Mouse (Mus musculus) liver, postnatal 0 days (tissue): ENCODE results near the gene Spp1. TPM values are rescaled to one million over a fixed set of nuclear protein-coding genes. Genes with fewer than 3 reads are reported as not detected.
A peak's percentile ranks its signal among the peaks of the same experiment; 100 is the strongest.

ENCODE experiments used
- ATAC-seq: fragments of 200-750 bp; cut with Nextera tagmentation; 2 replicates; pipeline ENCODE4 v1.8.0; 2017; ENCODE audit warnings: mild to moderate bottlenecking, moderate library complexity
- DNase-seq: peaks from one replicate; pipeline ENCODE4 v3.0.0-alpha.2; 2016
- H3K27ac ChIP-seq: fragments of 300-500 bp; sonication (generic); 2 replicates; pipeline ENCODE4 v1.5.1; 2014; ENCODE audit warnings: antibody characterized with exemption, moderate library complexity, mild to moderate bottlenecking, low read depth
- H3K27me3 ChIP-seq: fragments of 300-500 bp; sonication (generic); 2 replicates; pipeline ENCODE4 v1.6.1; 2014; ENCODE audit warnings: low read length, control low read depth, mixed read lengths; ENCODE audit not compliant: insufficient read depth
- H3K36me3 ChIP-seq: fragments of 300-500 bp; sonication (generic); replicated peaks from 2 replicates; pipeline ENCODE4 v1.6.1; 2014; ENCODE audit warnings: mild to moderate bottlenecking, control low read depth, low read length, moderate library complexity, mixed read lengths; ENCODE audit not compliant: insufficient read depth
- H3K4me1 ChIP-seq: fragments of 300-500 bp; sonication (generic); 2 replicates; pipeline ENCODE4 v1.6.1; 2014; ENCODE audit warnings: antibody characterized with exemption, mild to moderate bottlenecking, control low read depth; ENCODE audit not compliant: insufficient read depth
- H3K4me2 ChIP-seq: fragments of 300-500 bp; sonication (generic); 2 replicates; pipeline ENCODE4 v1.6.1; 2014; ENCODE audit warnings: low read depth, mild to moderate bottlenecking, low read length, moderate library complexity, mixed read lengths
- H3K4me3 ChIP-seq: fragments of 300-500 bp; sonication (generic); 2 replicates; pipeline ENCODE4 v1.5.1; 2014; ENCODE audit warnings: low read depth, low read length
- H3K9ac ChIP-seq: fragments of 300-500 bp; sonication (generic); replicated peaks from 2 replicates; pipeline ENCODE4 v1.6.1; 2014; ENCODE audit warnings: mild to moderate bottlenecking, moderate library complexity
- H3K9me3 ChIP-seq: fragments of 300-500 bp; sonication (generic); 2 replicates; pipeline ENCODE4 v1.6.1; 2016; ENCODE audit warnings: mild to moderate bottlenecking, control low read depth, low read length, mixed read lengths
- CTCF ChIP-seq: sonication (generic); IDR thresholded peaks from 2 replicates; pipeline ENCODE4 v1.5.1; 2016; ENCODE audit warnings: antibody characterized with exemption, low read depth
- EP300 ChIP-seq: IDR thresholded peaks from 2 replicates; pipeline ENCODE4 v1.6.1; 2016; ENCODE audit warnings: antibody characterized with exemption, low read depth, mild to moderate bottlenecking
- WGBS: fragments of 180-500 bp; shearing (Covaris S2); extraction: QIAGEN DNeasy Blood & Tissue Kit; methylation state at CpG from one replicate; pipeline ENCODE4 v1.1.7; 2014; ENCODE audit not compliant: insufficient replicate concordance; 5-methylcytosine and 5-hydroxymethylcytosine counted together
- polyA plus RNA-seq: library from polyadenylated mRNA; unstranded; fragments of >200 nt; fragmentation: Nextera tagmentation; extraction: Ambion mirVana; gene quantifications from 2 replicates; pipeline ENCODE4 v1.2.1, GENCODE M21; 2015

Spp1 gene
- polyA plus RNA-seq, 1 experiment from 2014 or later: 103 TPM

- DNase-seq: no peak
- no peaks in the 10 kb centered on the region for H3K4me1 ChIP-seq
- TF ChIP-seq EP300: no peak
- TF ChIP-seq CTCF: no peak
- peaks cover 4% of the 10 kb centered on the region; the same call in 1 of the 2 replicates for H3K36me3 ChIP-seq
- H3K4me2 ChIP-seq: no peak overlapping the region
- no peaks in the 10 kb centered on the region for H3K9me3 ChIP-seq
- no peak for ATAC-seq
- no peaks in the 10 kb centered on the region for H3K27me3 ChIP-seq
- WGBS: 87% methylated on average over 16 of the region's 16 CpGs
- no peak overlapping the region for H3K9ac ChIP-seq
- no peak overlapping the region for H3K4me3 ChIP-seq
- H3K27ac ChIP-seq: no peak overlapping the region
Measured at GRCm38 (mm10) chr5:104466816-104467215, 31.9 kb downstream of the Spp1 start.

- ATAC-seq (no peak), DNase-seq (no peak)
- Histone ChIP-seq H3K4me1 (no peaks in the 10 kb centered on the region), H3K4me2 (no peak overlapping the region), H3K9me3 (no peaks in the 10 kb centered on the region), H3K27me3 (no peaks in the 10 kb centered on the region), H3K36me3 (peaks cover 4% of the 10 kb centered on the region; the same call in 1 of the 2 replicates), H3K9ac (no peak overlapping the region), H3K27ac (no peak overlapping the region), H3K4me3 (no peak overlapping the region)
- WGBS: 77% methylated on average over 5 of the region's 5 CpGs
- TF ChIP-seq CTCF (no peak), EP300 (no peak)
Measured at GRCm38 (mm10) chr5:104468586-104468985, 33.7 kb downstream of the Spp1 start.

GRCm38 (mm10) chr5:104470981-104471391 is 36.1 kb downstream of the Spp1 start:
- Histone ChIP-seq H3K4me3 (no peak overlapping the region), H3K36me3 (peaks cover 4% of the 10 kb centered on the region; the same call in 1 of the 2 replicates), H3K27ac (no peak overlapping the region), H3K9me3 (no peaks in the 10 kb centered on the region), H3K27me3 (no peaks in the 10 kb centered on the region), H3K4me2 (no peak overlapping the region), H3K9ac (no peak overlapping the region), H3K4me1 (no peaks in the 10 kb centered on the region)
- DNase-seq (no peak), ATAC-seq (no peak)
- TF ChIP-seq CTCF: no peak
- no peak for TF ChIP-seq EP300
- WGBS: 78% methylated on average over 5 of the region's 5 CpGs

GRCm38 (mm10) chr5:104472371-104472770 is 37.5 kb downstream of the Spp1 start:
- TF ChIP-seq CTCF (peak; percentile 26; the same call in 1 of the 2 replicates), EP300 (no peak)
- ATAC-seq: no peak
- 90% methylated on average over 8 of the region's 8 CpGs for WGBS
- no peak for DNase-seq
- Histone ChIP-seq H3K4me2 (no peak overlapping the region), H3K27ac (no peak overlapping the region), H3K4me3 (no peak overlapping the region), H3K36me3 (peaks cover 4% of the 10 kb centered on the region; the same call in 1 of the 2 replicates), H3K9me3 (no peaks in the 10 kb centered on the region), H3K27me3 (no peaks in the 10 kb centered on the region), H3K4me1 (no peaks in the 10 kb centered on the region), H3K9ac (no peak overlapping the region)

- Histone ChIP-seq H3K9me3 (no peaks in the 10 kb centered on the region), H3K27ac (no peak overlapping the region), H3K4me3 (no peak overlapping the region), H3K9ac (no peak overlapping the region), H3K36me3 (peaks cover 11% of the 10 kb centered on the region), H3K4me2 (no peak overlapping the region), H3K27me3 (no peaks in the 10 kb centered on the region), H3K4me1 (no peaks in the 10 kb centered on the region)
- WGBS: 77% methylated on average over 7 of the region's 7 CpGs
- no peak for TF ChIP-seq EP300
- TF ChIP-seq CTCF: no peak
- no peak for DNase-seq
- no peak for ATAC-seq
Measured at GRCm38 (mm10) chr5:104480367-104480766, 45.4 kb downstream of the Spp1 start.

- Histone ChIP-seq H3K4me3 (no peak overlapping the region), H3K36me3 (peaks cover 15% of the 10 kb centered on the region), H3K4me1 (no peaks in the 10 kb centered on the region), H3K9ac (no peak overlapping the region), H3K4me2 (no peak overlapping the region), H3K27ac (no peak overlapping the region), H3K9me3 (no peaks in the 10 kb centered on the region), H3K27me3 (no peaks in the 10 kb centered on the region)
- ATAC-seq (no peak), DNase-seq (no peak)
- WGBS: 75% methylated on average over 8 of the region's 8 CpGs
- no peak for TF ChIP-seq CTCF
- TF ChIP-seq EP300: no peak
Measured at GRCm38 (mm10) chr5:104482856-104483255, 47.9 kb downstream of the Spp1 start.

Other genes with a start within 250 kb of the Spp1 start
- gene Dmp1, start 232.5 kb upstream of the Spp1 start, polyA plus RNA-seq: not detected in 2 replicates
- gene Ibsp, start 135.9 kb upstream of the Spp1 start, polyA plus RNA-seq: not detected in 2 replicates
- gene Mepe, start 109.8 kb upstream of the Spp1 start, polyA plus RNA-seq: not detected in 2 replicates
- 0.95 and 0.97 TPM in 2 replicates for gene Pkd2, start 24.3 kb downstream of the Spp1 start, polyA plus RNA-seq
- gene BC005561, start 73.2 kb downstream of the Spp1 start, polyA plus RNA-seq: 2.6 and 3.0 TPM in 2 replicates